Mouse (Mus musculus): Measurements from ENCODE around the gene Nrap.

- no peak for TF ChIP-seq USF2 (IDR thresholded peaks at IDR 0.05; ENCODE audit: borderline replicate concordance in 1 of 2, insufficient read depth in 1 of 2, low read depth in 1 of 2, low read length in 2 of 2)
- TF ChIP-seq CTCF (IDR thresholded peaks at IDR 0.05 in 2 of 3, conservative IDR thresholded peaks at IDR 0.05 in 1 of 3; ENCODE audit: control insufficient read depth in 1 of 3, insufficient read depth in 1 of 3, low read depth in 2 of 3, low read length in 3 of 3, poor library complexity in 1 of 3, severe bottlenecking in 1 of 3) = no peak
- no peak for TF ChIP-seq ZNF384 (IDR thresholded peaks at IDR 0.05; ENCODE audit: low read depth, low read length)
- no peak for TF ChIP-seq POLR2A (IDR thresholded peaks at IDR 0.05; ENCODE audit: control insufficient read depth in 1 of 2, insufficient read depth in 1 of 2, low read depth in 1 of 2, low read length in 2 of 2, poor library complexity in 1 of 2)
- no peak for TF ChIP-seq NRF1 (IDR thresholded peaks at IDR 0.05; ENCODE audit: insufficient read depth, low read depth, low read length, poor library complexity, severe bottlenecking)
- TF ChIP-seq KAT2A (conservative IDR thresholded peaks at IDR 0.05; ENCODE audit: low read depth, low read length) = no peak
Observed at GRCm38 (mm10) chr19:56277951-56278350, 111.9 kb downstream of the Nrap start.
